Mouse (Mus musculus) small intestine, adult 2 months (tissue): Measurements from ENCODE around the gene Amn1. TPM values are rescaled to one million over a fixed set of nuclear protein-coding genes. Genes with fewer than 3 reads are reported as not detected.
A peak's percentile ranks its signal among the peaks of the same experiment; 100 is the strongest.
"Not testable (repeated sequence)": the region's sequence is repeated elsewhere in the genome, so short reads cannot be mapped to it uniquely, and the experiment has no call there.

ENCODE experiments used
- H3K27ac ChIP-seq: fragments of 200-500 bp; 2 replicates; pipeline ENCODE4 v1.5.1; 2012; ENCODE audit warnings: low read depth, low read length, control low read depth, inconsistent platforms; ENCODE audit not compliant: insufficient read depth
- H3K27me3 ChIP-seq: fragments of 200-500 bp; 2 replicates; pipeline ENCODE4 v1.6.1; 2012; ENCODE audit warnings: mild to moderate bottlenecking, moderate library complexity, low read length, inconsistent platforms; ENCODE audit not compliant: control insufficient read depth, insufficient read depth
- H3K36me3 ChIP-seq: fragments of 200-500 bp; 2 replicates; pipeline ENCODE4 v1.6.1; 2012; ENCODE audit warnings: mild to moderate bottlenecking, low read length, control low read depth, inconsistent platforms; ENCODE audit not compliant: control insufficient read depth, insufficient read depth
- H3K4me1 ChIP-seq: fragments of 200-500 bp; 2 replicates; pipeline ENCODE4 v1.6.1; 2012; ENCODE audit warnings: low read length, inconsistent platforms, mixed read lengths; ENCODE audit not compliant: control insufficient read depth, insufficient read depth, insufficient read length
- H3K4me3 ChIP-seq: fragments of 200-500 bp; 2 replicates; pipeline ENCODE4 v1.5.1; 2012; ENCODE audit warnings: low read depth, mild to moderate bottlenecking, control low read depth, inconsistent platforms, low read length, moderate library complexity
- CTCF ChIP-seq: fragments of 200-500 bp; IDR thresholded peaks from 2 replicates; pipeline ENCODE4 v1.5.1; 2012; ENCODE audit warnings: low read depth, mild to moderate bottlenecking, control low read depth, inconsistent platforms, low read length, moderate library complexity, mixed read lengths; ENCODE audit not compliant: insufficient replicate concordance, insufficient read length; ENCODE audit errors: extremely low read depth
- POLR2A ChIP-seq: fragments of 200-500 bp; IDR thresholded peaks from 2 replicates; pipeline ENCODE4 v1.6.1; 2012; ENCODE audit warnings: low read depth, mild to moderate bottlenecking, control low read depth, inconsistent platforms, low read length, moderate library complexity
- WGBS: fragments of 180-500 bp; shearing (Covaris S2); methylation state at CpG from one replicate; pipeline ENCODE4 v1.1.7; 2018; 5-methylcytosine and 5-hydroxymethylcytosine counted together
- polyA plus RNA-seq: library from polyadenylated mRNA; depleted of rRNA; stranded (reverse); fragments of >200 nt; gene quantifications from 2 replicates; pipeline ENCODE4 v1.2.3, GENCODE M21; 2012

Amn1 gene
- polyA plus RNA-seq, 1 experiment = 4.0 TPM

DNA sequence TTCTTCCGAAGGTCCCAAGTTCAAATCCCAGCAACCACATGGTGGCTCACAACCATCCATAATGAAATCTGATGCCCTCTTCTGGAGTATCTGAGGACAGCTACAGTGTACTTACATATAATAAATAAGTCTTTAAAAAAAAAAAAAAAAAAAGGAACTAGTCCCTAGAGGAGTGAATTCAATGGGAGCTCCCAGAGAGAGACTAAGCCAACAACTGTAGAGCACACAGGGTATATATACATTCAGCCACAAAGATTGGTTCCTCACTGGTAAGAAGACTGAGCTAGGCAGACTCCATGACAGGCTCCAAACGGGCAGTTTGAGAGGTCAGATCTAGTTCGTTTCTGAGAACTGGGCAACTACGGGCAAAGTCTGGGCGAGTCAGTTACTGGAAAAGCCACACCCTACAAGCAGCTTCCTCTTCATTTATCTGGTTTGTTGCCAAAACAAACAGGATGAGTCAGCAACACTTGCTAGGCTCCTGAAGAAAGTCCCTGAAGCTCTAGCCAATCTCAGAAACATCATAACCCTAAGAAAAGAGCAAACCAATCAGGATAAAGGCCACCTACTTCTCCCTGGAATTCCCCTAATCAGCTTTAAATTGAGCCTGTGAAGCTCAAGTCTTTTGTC is 4.9 kb upstream of the Amn1 start:
- Histone ChIP-seq H3K4me3 (no peak overlapping the region), H3K4me1 (peaks cover 2% of the 10 kb centered on the region; the same call in 1 of the 2 replicates), H3K36me3 (no peaks in the 10 kb centered on the region), H3K27me3 (no peaks in the 10 kb centered on the region), H3K27ac (peak overlapping the region; percentile 76)
- 28% methylated on average over 5 of the region's 5 CpGs for WGBS
- TF ChIP-seq POLR2A (no peak), CTCF (no peak)

DNA sequence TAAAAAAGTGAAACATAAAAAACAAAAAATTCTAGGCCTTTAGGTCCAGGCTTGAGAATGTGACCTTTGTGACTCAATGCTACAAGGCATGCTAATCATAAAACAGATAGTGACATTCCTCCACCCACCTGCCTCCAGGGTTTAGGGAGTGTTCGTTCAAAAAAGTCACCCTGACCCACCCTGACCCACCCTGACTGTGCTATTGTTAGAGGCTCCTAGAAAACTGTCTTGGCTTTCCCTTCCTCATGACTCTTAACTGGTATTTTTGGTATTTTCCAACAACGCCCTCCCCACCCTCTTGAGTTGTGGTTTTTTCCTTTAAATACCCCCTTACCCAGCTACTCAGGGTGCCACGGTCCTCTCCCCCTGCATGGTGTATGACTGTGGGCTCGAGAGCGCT is 3.4 kb upstream of the Amn1 start:
- not testable (repeated sequence) for H3K4me1 ChIP-seq, H3K36me3 ChIP-seq, H3K27me3 ChIP-seq, H3K4me3 ChIP-seq
- 80% methylated on average over 5 of the region's 5 CpGs for WGBS
- peak overlapping the region; percentile 76 for H3K27ac ChIP-seq

DNA sequence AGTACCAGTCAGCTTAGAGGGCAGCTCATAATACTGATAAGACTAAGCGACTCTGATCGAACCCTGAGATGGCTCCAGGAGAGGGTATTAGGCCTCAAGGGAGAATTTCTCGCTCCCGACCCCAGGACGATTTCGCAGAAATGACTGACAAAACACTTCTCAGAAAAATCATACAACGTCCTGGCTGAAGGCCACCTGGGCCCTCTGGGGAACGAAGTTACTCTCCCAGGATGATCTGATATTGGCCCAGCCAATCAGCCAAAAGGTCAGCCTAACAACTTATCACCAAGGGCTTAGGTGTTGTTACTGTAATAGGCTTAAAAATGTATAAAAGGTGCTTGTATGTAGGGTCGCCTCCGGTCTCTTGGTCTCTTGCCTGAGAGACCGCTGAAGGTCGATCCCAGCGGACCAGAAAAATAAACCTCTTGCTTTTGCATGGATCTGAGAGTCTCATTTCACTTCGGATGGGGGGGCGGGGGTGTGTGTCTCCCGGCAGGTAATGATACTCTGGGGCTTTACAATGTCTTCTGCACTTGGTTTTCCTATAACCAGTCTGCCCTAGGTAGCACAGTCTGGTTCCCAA is 919 bp upstream of the Amn1 start:
- Histone ChIP-seq H3K27ac (no peak overlapping the region), H3K4me1 (peaks cover 10% of the 10 kb centered on the region; the same call in 1 of the 2 replicates), H3K4me3 (no peak overlapping the region), H3K36me3 (peaks cover 2% of the 10 kb centered on the region; the same call in 1 of the 2 replicates), H3K27me3 (no peaks in the 10 kb centered on the region)
- 94% methylated on average over 16 of the region's 16 CpGs for WGBS
- TF ChIP-seq POLR2A = no peak
- no peak for TF ChIP-seq CTCF

DNA sequence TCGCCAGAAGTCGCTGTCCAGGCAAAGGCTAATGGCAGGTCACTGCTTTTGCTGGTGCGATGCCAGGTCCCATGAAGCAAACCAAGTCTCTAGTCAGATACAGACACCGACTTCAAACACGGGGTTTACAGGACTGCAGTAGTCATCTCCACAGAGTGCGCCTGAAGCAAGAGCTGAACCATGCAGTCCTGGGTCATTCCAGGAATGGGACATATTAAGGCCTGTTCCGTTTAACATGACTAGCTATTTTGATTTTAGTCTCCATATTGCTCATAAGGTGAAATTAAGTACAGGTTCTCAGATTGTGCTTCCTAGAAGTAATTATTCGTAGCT is 379 bp upstream of the Amn1 start:
- H3K4me3 ChIP-seq = peak overlapping the region; percentile 86
- peaks cover 10% of the 10 kb centered on the region; the same call in 1 of the 2 replicates for H3K4me1 ChIP-seq
- 36% methylated on average over 8 of the region's 8 CpGs for WGBS
- TF ChIP-seq POLR2A (no peak), CTCF (no peak)
- H3K36me3 ChIP-seq = peaks cover 7% of the 10 kb centered on the region
- no peaks in the 10 kb centered on the region for H3K27me3 ChIP-seq
- peak overlapping the region; percentile 75 for H3K27ac ChIP-seq

DNA sequence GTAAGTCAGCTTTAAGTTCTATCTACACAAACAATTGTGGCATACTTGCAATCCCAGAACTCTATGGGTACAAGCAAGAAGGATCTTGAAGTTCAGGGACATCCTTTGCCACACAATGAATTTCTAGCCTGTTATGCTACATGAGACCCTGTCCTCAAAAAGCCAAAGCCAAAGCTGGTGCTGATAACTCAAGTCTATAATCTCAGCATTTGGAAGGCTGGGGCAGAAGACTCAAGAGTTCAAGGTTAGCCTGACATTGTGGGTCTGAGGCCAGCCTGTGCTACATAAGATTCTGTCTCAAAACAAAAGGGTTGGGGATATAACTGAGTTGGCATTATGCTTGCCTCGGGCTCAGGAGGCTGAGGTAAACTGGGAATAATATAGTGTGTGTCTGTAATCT is 1.1 kb downstream of the Amn1 start:
- H3K27ac ChIP-seq = no peak overlapping the region; the same call in 1 of the 2 replicates
- peaks cover 18% of the 10 kb centered on the region for H3K36me3 ChIP-seq
- H3K27me3 ChIP-seq = no peaks in the 10 kb centered on the region
- peaks cover 10% of the 10 kb centered on the region; the same call in 1 of the 2 replicates for H3K4me1 ChIP-seq
- H3K4me3 ChIP-seq = no peak overlapping the region
- 33% methylated on average over 1 of the region's 1 CpGs for WGBS
- TF ChIP-seq CTCF (no peak), POLR2A (no peak)

DNA sequence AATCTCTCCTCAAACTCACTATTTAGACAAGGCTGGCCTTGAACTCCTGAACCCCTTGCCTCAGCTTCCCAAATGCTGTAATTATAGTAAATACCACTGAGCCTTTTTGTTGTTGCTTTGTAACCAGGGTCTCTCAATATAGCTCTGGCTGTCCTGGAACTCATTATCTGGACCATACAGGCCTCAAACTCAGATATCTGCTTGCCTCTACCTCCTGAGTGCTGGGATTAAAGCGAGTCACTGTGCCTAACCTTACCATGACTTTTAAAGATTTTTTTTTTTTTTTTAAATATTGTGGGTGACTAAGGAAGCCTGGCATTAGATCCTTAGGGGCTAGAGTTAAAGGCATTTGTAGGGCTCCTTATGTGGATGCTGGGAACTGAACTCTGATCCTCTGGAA is 4.5 kb downstream of the Amn1 start:
- H3K4me1 ChIP-seq = peaks cover 7% of the 10 kb centered on the region; the same call in 1 of the 2 replicates
- TF ChIP-seq CTCF (no peak), POLR2A (no peak)
- H3K27me3 ChIP-seq = no peaks in the 10 kb centered on the region
- no peak overlapping the region for H3K27ac ChIP-seq
- no peak overlapping the region for H3K4me3 ChIP-seq
- WGBS = 96% methylated on average over 1 of the region's 1 CpGs
- peaks cover 31% of the 10 kb centered on the region for H3K36me3 ChIP-seq

DNA sequence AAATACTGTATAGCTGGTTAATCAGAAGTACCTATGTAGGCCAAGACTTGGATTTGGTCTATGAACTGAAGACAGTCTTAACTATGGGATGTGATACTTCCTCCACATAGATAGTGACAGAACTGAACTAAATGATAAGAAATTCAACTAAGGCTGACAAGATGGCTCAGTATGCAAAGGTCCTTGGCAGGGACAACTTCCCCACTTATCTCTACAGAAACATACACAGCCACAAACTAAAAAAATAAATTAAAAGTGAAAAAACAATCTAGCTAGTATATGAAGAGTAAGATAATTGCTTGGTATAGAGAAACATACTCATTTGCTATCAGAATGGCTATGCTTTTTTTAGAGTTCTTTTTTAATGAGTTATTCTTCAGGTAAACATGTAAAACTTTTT is 9.4 kb downstream of the Amn1 start:
- TF ChIP-seq CTCF (no peak), POLR2A (no peak)
- peaks cover 1% of the 10 kb centered on the region; the same call in 1 of the 2 replicates for H3K4me1 ChIP-seq
- no peaks in the 10 kb centered on the region for H3K27me3 ChIP-seq
- peaks cover 39% of the 10 kb centered on the region for H3K36me3 ChIP-seq
- H3K4me3 ChIP-seq = no peak overlapping the region
- H3K27ac ChIP-seq = no peak overlapping the region
